Mouse (Mus musculus) C2C12 (cell line): ENCODE measurements around the gene Snx1.

Experiments
- CEBPB ChIP-seq: IDR thresholded peaks from one replicate; pipeline ENCODE4 v1.6.1; 2011; ENCODE audit warnings: low read depth, mild to moderate bottlenecking, control low read depth, moderate library complexity
- CTCF ChIP-seq: IDR thresholded peaks from one replicate; pipeline ENCODE4 v1.5.1; 2011; ENCODE audit not compliant: control insufficient read depth, insufficient read depth, insufficient read length
- FOSL1 ChIP-seq: IDR thresholded peaks from one replicate; pipeline ENCODE4 v1.8.0; 2011; ENCODE audit warnings: mild to moderate bottlenecking, low read length; ENCODE audit not compliant: poor library complexity, insufficient read depth, severe bottlenecking
- MAX ChIP-seq: IDR thresholded peaks from one replicate; pipeline ENCODE4 v1.6.1; 2011; ENCODE audit warnings: mild to moderate bottlenecking, control low read depth
- MYOG ChIP-seq: IDR thresholded peaks from one replicate; pipeline ENCODE4 v1.6.1; 2011; ENCODE audit not compliant: control insufficient read depth, insufficient read length; ENCODE audit errors: extremely low read depth
- USF1 ChIP-seq: IDR thresholded peaks from one replicate; pipeline ENCODE4 v1.6.1; 2011; ENCODE audit warnings: low read depth, mild to moderate bottlenecking, control low read depth, moderate library complexity

- TF ChIP-seq CTCF, result no peak
- no peak for TF ChIP-seq MAX
- TF ChIP-seq USF1, result no peak
- TF ChIP-seq CEBPB, result no peak
- TF ChIP-seq FOSL1, result no peak
- no peak for TF ChIP-seq MYOG
Observed at GRCm38 (mm10) chr9:66121421-66121820, 5.0 kb downstream of the Snx1 start.
